Mouse (Mus musculus): ENCODE data around the gene Bcr. TPM values are rescaled to one million over a fixed set of nuclear protein-coding genes. Genes with fewer than 3 reads are reported as not detected.
"Not testable (repeated sequence)": the region's sequence is repeated elsewhere in the genome, so short reads cannot be mapped to it uniquely, and the experiment has no call there.

The Bcr gene
- polyA plus RNA-seq (2012; ENCODE audit: insufficient read depth, insufficient read length, missing spikeins): 9.1 and 9.5 TPM in 2 replicates

DNA sequence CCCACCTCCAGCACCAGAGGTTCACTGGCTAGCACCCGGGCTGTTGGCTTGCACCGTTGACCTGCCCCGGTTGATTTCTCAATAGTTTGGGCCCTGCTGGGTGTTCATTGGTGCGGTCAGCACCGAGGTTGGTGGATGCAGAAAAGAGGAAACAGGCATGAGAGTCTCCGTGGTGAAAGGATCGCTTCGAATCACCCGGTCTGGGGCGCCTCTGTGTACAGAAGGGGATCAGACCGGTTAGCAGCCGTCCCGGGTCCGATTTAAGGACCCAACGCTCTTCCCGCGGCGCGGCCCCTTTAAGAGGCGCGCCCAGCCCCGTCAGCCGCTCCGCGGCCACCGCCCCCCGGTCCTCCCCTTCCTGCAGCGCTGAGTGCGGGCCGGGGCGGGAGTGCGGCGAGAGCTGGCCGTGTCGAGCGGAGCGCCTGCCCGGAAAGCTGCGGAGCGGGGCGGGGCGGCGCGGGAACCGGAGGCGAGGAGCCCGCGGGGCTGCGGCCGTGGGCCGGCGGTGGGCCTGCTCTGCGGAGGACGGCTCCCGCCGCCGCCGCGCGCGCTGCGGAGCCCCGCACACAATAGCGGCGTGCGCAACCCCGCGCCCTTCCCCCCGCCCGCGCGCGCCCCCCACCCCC is at the start of gene Bcr:
Gene Bcr (plus strand): TSS at position 376 of the 626 bp plus-strand sequence.
- peaks cover 17% of the 10 kb centered on the region for H3K4me1 ChIP-seq (ENCODE audit: control insufficient read depth, insufficient read depth, insufficient read length, low read length)
- H3K4me3 ChIP-seq (ENCODE audit: insufficient read depth, low read depth, low read length): peak within 1 kb of the TSS; percentile 87
- H3K27ac ChIP-seq (replicated peaks; ENCODE audit: low read depth, low read length): 0 out of 2 replicates have a peak within 1 kb of the TSS, but pooled peaks have one; percentile 20

DNA sequence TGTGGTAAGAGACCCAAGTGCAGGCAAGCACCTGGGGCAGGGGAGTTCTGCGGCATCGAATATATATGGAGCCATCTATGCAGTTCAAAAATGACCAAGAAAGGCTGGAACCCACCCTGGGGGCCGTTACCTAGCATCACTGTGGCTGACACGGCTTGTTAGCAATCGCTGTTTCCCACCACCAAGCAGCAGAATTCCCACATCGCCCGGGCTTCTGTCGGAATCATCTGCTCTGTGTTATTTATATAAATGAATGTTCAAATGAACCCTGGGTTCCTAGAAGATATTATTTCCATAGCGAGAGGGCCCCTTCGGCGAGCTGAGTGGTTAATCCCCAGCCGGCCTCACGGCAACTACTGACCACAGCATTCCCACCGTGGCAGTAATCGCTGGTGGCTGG is 49.7 kb upstream of the Bcr start:
- H3K4me3 ChIP-seq (ENCODE audit: insufficient read depth, low read depth, low read length): no peak overlapping the region
- no peaks in the 10 kb centered on the region for H3K4me1 ChIP-seq (ENCODE audit: control insufficient read depth, insufficient read depth, insufficient read length, low read length)
- H3K27ac ChIP-seq (replicated peaks; ENCODE audit: low read depth, low read length): no peak overlapping the region

DNA sequence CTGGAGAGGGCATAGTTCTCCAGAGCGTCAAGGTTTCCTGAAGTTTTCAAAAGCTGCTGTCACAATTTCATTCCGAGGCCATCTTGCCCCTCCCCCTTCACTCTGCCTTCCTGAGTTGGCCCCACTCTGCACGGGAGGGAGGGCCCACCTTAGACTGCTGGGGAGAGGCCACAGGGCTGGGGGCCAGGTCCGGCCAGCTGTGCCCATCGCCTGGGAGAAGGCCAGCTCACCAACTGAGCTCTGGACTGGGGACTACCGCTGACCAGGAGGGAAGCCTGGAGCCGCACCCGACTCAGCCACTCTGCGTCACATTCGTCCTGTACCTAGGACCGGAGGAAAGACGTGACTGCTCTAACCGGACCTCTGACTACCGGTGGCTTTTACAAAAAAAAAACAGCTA is 44.9 kb upstream of the Bcr start:
- Histone ChIP-seq H3K4me3 (ENCODE audit: insufficient read depth, low read depth, low read length) (no peak overlapping the region), H3K4me1 (ENCODE audit: control insufficient read depth, insufficient read depth, insufficient read length, low read length) (no peaks in the 10 kb centered on the region), H3K27ac (replicated peaks; ENCODE audit: low read depth, low read length) (no peak overlapping the region)

DNA sequence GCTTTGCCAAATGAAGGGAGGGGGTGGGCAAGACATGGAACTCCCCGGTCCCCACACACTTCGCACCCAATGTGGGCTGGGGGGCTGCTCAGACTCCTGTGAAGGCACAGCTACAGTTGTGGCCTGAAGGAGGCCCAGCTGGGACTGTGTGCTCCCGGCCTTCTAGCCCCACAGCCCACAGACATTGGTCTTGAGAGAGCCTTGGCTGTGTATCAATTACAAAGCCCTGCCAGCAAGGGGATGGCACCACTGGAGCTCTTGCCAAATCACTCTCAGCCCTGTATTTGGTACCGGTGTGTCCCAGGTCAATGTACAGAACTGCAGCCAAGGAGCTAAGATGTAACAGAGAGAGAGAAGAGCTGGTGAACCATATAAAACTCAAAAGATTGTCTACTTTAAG is 43.9 kb upstream of the Bcr start:
- H3K4me1 ChIP-seq (ENCODE audit: control insufficient read depth, insufficient read depth, insufficient read length, low read length): no peaks in the 10 kb centered on the region
- no peak overlapping the region for H3K4me3 ChIP-seq (ENCODE audit: insufficient read depth, low read depth, low read length)
- H3K27ac ChIP-seq (replicated peaks; ENCODE audit: low read depth, low read length): no peak overlapping the region

DNA sequence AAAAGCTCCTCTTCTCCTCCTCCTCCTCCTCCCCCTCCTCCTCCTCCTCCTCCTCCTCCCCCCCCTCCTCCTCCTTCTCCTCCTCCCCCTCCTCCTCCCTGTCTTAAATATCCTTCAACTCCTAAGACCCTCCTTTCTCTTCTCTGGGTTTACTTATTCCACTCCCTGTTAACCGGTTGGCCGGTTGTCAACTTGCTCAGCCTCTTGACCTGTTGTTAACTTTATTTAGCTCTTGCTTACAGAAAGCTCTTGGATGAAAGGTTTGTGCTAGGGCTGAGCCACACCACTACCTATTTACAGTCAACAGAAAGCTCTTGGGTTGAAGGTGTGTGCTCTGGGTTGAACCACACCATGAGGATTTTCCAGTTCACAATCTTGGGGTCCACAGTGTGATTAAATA is 40.1 kb upstream of the Bcr start:
- Histone ChIP-seq H3K27ac (replicated peaks; ENCODE audit: low read depth, low read length) (no peak overlapping the region), H3K4me3 (ENCODE audit: insufficient read depth, low read depth, low read length) (no peak overlapping the region), H3K4me1 (ENCODE audit: control insufficient read depth, insufficient read depth, insufficient read length, low read length) (no peaks in the 10 kb centered on the region)

DNA sequence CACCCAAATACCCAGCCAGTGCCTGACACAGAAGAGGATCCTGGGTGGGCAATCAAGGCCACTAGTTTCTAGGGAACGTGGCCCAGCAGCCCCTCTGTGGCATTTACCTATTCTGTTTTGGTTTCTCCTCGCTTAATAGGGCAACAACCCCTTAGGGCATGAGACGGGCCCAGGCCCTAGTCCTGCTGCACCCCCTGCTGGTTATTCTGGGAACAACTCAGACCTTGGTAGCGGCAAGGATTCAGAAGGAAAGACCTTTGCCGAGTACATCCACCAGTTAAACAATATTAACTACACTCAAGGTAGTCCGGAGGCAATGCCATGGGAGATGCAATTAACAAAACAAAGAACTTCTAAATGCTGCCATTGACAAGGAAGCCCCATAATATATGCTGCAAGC is 39.3 kb upstream of the Bcr start:
- no peak overlapping the region for H3K27ac ChIP-seq (replicated peaks; ENCODE audit: low read depth, low read length)
- no peak overlapping the region for H3K4me3 ChIP-seq (ENCODE audit: insufficient read depth, low read depth, low read length)
- H3K4me1 ChIP-seq (ENCODE audit: control insufficient read depth, insufficient read depth, insufficient read length, low read length): no peaks in the 10 kb centered on the region

DNA sequence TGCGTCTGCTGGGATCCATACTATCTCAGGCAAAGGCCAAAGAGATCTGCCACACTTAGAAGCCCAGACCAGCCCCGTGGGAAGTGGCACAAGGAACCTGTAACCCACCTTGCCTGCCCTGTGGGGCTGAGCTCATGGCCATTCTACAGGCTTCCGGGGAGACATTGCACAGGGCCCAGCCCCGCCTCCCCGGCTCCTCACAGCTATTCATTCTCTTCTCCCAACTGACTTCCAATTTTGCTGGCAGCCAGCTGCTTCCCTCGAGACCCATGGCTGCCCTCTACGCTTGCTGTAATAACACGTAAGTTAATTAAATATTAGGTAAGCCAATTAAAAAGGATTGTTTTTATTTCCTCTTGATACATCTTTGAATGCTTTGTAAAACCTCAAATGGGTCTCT is 33.9 kb upstream of the Bcr start:
- H3K4me3 ChIP-seq (ENCODE audit: insufficient read depth, low read depth, low read length): no peak overlapping the region
- no peaks in the 10 kb centered on the region; the same call in 1 of the 2 replicates for H3K4me1 ChIP-seq (ENCODE audit: control insufficient read depth, insufficient read depth, insufficient read length, low read length)
- no peak overlapping the region for H3K27ac ChIP-seq (replicated peaks; ENCODE audit: low read depth, low read length)

DNA sequence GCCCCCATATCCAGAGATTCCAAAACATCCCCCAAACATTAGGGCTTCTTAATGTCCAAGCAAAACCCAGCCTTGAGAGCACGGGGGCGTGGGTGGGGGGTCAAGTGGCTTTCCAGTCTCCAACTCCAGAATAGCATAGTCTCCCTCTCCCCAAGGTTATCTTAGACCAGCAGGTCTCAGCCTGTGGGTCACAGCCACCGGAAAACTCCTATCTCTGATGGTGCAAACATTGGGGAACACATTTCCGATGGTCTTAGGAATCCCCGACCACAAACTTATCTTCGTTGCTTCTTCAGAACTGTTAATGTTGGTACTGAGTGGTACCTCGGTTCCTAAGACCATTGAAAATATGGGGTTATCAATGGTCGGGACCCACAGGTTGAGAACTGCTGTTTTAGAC is 31.6 kb upstream of the Bcr start:
- Histone ChIP-seq H3K4me1 (ENCODE audit: control insufficient read depth, insufficient read depth, insufficient read length, low read length) (peaks cover 6% of the 10 kb centered on the region), H3K27ac (replicated peaks; ENCODE audit: low read depth, low read length) (no peak overlapping the region), H3K4me3 (ENCODE audit: insufficient read depth, low read depth, low read length) (no peak overlapping the region)

DNA sequence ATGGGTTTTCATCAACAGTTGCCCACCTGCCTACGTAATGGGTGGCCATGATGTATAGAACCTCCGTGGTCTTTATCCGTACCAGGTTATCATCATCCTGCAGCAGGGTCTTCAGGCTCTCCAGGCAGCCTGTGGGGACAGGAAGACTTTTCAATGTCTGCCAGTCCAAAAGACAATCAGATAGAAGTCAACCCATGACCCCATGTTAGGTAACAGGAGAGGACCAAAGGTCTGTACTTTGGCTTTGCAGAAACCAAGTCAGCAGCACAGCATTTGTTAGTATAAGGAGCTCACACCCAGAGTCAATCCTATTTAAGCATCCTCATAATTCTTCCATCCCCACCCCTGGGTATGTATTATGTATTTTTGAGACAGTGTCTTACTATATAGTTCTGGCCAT is 30.7 kb upstream of the Bcr start:
- no peak overlapping the region for H3K27ac ChIP-seq (replicated peaks; ENCODE audit: low read depth, low read length)

DNA sequence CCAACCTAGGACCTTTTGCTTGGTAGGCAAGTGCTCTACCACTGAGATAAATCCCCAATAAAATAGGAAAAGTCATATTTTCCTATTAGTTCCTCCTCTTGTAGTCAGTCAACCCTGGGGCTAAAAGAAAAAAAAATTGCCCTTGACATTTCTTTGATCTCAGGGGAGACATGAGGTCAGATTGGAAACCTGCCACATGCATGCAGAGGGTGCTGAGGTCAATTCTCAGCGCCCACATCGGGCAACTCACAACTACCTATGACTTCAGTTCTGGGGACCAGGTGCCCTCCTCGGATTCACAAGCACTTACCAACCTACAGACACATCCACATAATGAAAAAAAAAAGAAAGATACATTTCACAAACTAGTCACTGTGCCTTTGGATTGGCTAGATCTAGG is 30.2 kb upstream of the Bcr start:
- no peak overlapping the region for H3K4me3 ChIP-seq (ENCODE audit: insufficient read depth, low read depth, low read length)

More for the DNA sequence above, 30.7 kb upstream of the Bcr start:
- peaks cover 6% of the 10 kb centered on the region for H3K4me1 ChIP-seq (ENCODE audit: control insufficient read depth, insufficient read depth, insufficient read length, low read length)
- no peak overlapping the region for H3K4me3 ChIP-seq (ENCODE audit: insufficient read depth, low read depth, low read length)

DNA sequence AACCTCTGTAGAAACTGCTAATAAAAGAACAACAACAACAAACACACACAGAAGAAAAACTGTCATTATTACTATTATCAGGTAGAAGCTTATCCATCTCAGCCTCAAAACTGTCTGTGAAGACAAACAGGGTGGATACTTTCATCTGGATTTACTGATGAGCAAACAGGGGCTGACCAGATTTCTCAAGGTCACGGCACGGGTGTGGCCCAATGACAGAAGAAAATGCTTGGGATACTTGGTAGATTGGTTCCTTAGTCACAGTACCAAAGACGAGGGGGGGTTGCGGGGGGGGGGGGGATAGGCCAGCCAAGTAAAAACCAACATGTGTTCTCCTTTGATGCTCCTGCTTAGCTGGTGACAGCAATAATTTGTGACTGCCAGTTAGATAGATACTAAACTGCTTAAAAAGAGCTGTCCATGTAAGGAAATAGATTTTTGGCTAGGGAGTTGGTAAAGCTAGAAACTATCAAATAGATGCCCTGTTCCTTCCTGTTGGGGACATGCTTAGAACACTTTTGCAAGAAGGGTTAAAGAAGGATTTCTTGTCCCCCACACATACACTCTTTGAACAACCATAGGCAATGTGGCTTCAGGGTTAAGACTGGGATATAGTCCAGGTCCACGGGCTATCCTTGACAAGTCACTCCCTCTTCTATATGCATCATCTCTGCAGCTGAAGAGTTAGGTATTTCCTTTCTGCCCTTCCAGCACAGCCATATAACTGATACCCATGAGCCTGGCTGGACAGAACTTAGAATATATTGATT is 28.9 kb upstream of the Bcr start:
- H3K4me1 ChIP-seq (ENCODE audit: control insufficient read depth, insufficient read depth, insufficient read length, low read length): peaks cover 6% of the 10 kb centered on the region
- no peak overlapping the region for H3K4me3 ChIP-seq (ENCODE audit: insufficient read depth, low read depth, low read length)
- H3K27ac ChIP-seq (replicated peaks; ENCODE audit: low read depth, low read length): no peak overlapping the region

More for the DNA sequence above, 30.2 kb upstream of the Bcr start:
- Histone ChIP-seq H3K27ac (replicated peaks; ENCODE audit: low read depth, low read length) (no peak overlapping the region), H3K4me1 (ENCODE audit: control insufficient read depth, insufficient read depth, insufficient read length, low read length) (peaks cover 6% of the 10 kb centered on the region)

DNA sequence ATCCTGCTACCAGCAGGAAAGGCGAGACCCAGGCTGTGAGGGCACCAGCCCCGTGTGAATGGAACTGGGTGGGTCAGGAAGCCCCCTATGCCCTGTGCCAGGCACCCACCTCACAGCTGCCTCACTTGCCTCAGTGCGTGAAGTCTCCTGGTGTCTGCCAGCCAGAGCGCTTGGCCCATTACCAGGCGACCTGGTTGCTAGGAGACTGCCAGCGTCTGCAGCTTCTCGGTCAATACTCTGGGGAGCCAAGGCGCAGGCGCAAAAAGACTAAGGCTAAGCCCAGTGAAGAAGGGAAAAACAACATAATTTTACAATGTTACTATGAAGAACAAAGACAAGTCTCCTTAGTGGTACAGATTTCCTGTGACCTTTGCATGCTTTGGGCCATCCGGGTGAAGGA is 28.0 kb upstream of the Bcr start, which contains the start of gene Rsph14:
Gene Rsph14 (minus strand): TSS at position 192 of the 400 bp plus-strand sequence.
- Histone ChIP-seq H3K4me3 (ENCODE audit: insufficient read depth, low read depth, low read length) (no peak within 1 kb of the TSS), H3K4me1 (ENCODE audit: control insufficient read depth, insufficient read depth, insufficient read length, low read length) (peaks cover 6% of the 10 kb centered on the region), H3K27ac (replicated peaks; ENCODE audit: low read depth, low read length) (no peak within 1 kb of the TSS)

DNA sequence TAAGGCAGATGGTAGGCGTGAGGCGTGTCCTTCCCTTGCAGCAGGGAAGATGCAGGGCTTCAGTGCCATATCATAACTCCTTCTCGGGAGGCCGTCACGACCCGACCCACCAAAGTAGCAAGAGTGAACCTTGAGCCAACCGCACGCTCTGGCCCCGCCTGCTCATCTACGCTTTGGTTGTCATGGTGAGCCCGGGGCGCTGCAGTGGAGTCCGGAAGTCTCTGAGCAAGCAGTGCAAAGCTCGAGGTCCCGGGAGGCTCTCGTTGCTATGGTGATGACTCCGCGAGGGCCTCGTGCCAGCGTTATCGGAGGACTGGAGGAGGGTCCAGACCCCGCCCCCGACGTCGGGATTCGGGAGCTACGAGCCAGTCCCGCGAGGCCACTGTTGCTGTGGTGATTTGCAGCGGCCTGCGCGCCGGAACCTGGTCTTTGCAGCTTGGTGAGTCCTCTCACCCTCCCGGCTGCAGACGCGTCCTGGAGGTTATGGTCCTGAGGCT is 23.5 kb upstream of the Bcr start, which contains the start of gene Rab36:
Gene Rab36 (plus strand): TSS at position 176 of the 497 bp plus-strand sequence.
- Histone ChIP-seq H3K27ac (replicated peaks; ENCODE audit: low read depth, low read length) (no peak within 1 kb of the TSS), H3K4me3 (ENCODE audit: insufficient read depth, low read depth, low read length) (peak within 1 kb of the TSS; percentile 25), H3K4me1 (ENCODE audit: control insufficient read depth, insufficient read depth, insufficient read length, low read length) (peaks cover 6% of the 10 kb centered on the region)

DNA sequence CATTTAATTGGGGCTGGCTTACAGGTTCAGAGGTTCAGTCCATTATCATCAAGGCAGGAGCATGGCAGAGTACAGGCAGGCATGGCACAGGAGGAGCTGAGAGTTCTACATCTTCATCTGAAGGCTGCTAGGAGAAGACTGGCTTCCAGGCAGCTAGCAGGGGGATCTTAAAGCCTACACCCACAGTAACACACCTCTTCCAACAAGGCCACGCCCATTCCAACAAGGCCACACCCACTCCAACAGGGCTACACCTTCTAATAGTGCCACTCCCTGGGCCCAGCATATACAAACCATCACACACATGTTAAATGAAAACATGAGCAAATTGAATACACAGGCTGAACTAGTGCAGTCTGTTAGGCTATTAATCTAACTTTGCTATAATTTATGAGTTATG is 18.3 kb upstream of the Bcr start:
- not testable (repeated sequence) for H3K4me3 ChIP-seq (ENCODE audit: insufficient read depth, low read depth, low read length); H3K27ac ChIP-seq (replicated peaks; ENCODE audit: low read depth, low read length); H3K4me1 ChIP-seq (ENCODE audit: control insufficient read depth, insufficient read depth, insufficient read length, low read length)

DNA sequence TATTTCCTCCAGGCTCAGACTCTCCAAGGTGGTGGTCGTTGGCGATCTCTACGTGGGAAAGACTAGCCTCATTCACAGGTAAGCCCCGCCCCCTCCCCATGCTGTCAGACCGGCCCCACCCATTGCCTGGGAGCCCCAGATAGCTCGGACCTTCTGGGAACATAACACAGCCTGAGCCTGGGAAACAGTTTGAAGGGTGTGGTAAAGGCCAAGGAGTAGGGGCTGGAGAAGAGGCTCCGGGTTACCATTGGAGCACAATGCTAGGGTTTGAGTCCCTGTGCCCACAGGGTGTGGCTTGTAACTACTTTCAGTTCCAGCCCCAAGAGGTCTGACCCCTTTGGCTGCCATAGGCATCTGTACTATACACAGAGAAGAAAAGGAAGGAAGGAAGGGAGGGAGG is 15.9 kb upstream of the Bcr start:
- no peak overlapping the region for H3K27ac ChIP-seq (replicated peaks; ENCODE audit: low read depth, low read length)
- no peaks in the 10 kb centered on the region for H3K4me1 ChIP-seq (ENCODE audit: control insufficient read depth, insufficient read depth, insufficient read length, low read length)
- H3K4me3 ChIP-seq (ENCODE audit: insufficient read depth, low read depth, low read length): no peak overlapping the region

DNA sequence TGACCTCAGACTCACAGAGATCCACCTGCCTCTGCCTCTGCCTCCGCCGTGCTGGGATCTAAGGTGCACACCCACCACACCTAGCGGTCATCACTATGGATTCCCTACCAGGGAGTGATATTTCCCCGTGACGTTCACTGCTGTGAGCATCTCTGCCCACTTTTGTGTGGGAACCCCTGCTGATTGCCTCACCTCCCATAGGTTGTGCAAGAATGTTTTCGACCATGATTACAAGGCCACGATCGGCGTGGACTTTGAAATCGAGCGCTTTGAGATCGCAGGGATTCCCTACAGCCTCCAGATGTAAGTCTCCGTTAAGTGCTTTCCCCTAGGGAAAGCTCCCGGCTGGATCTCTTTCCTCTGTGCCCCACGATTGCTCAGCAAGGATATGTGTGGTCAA is 14.6 kb upstream of the Bcr start:
- Histone ChIP-seq H3K4me3 (ENCODE audit: insufficient read depth, low read depth, low read length) (no peak overlapping the region), H3K27ac (replicated peaks; ENCODE audit: low read depth, low read length) (no peak overlapping the region), H3K4me1 (ENCODE audit: control insufficient read depth, insufficient read depth, insufficient read length, low read length) (no peaks in the 10 kb centered on the region)

Measured in brown adipose tissue, adult 24 weeks (tissue).